Mouse (Mus musculus): Measurements from ENCODE around the gene Isl1. TPM values are rescaled to one million over a fixed set of nuclear protein-coding genes. Genes with fewer than 3 reads are reported as not detected.

Gene Isl1
- polyA plus RNA-seq, 1 experiment, result 9.6 TPM

- 54% methylated on average over 6 of the region's 6 CpGs for WGBS
- no peaks in the 10 kb centered on the region for H3K36me3 ChIP-seq (ENCODE audit: control insufficient read depth, insufficient read depth, low read length)
- H3K27ac ChIP-seq (ENCODE audit: control insufficient read depth, insufficient read depth, low read length), result no peak overlapping the region
- H3K4me1 ChIP-seq (replicated peaks; ENCODE audit: control insufficient read depth, insufficient read depth, low read length), result no peaks in the 10 kb centered on the region
- H3K4me3 ChIP-seq (ENCODE audit: control insufficient read depth, insufficient read depth, low read length), result no peak overlapping the region
- TF ChIP-seq CTCF (IDR thresholded peaks at IDR 0.05; ENCODE audit: borderline replicate concordance, control insufficient read depth, extremely low read depth, insufficient read depth, low read length, poor library complexity) (no peak), POLR2A (IDR thresholded peaks at IDR 0.05; ENCODE audit: control insufficient read depth, extremely low read depth, insufficient read depth, low read length, poor library complexity) (no peak)
- H3K27me3 ChIP-seq (ENCODE audit: control insufficient read depth, insufficient read depth, low read length), result no peaks in the 10 kb centered on the region; the same call in 1 of the 2 replicates
- DNase-seq, result no peak
These were observed 5.7 kb downstream of the Isl1 start for GRCm38 (mm10) chr13:116303766-116304165.

GRCm38 (mm10) chr13:116302861-116303260, 6.6 kb downstream of the Isl1 start:
- H3K4me1 ChIP-seq (replicated peaks; ENCODE audit: control insufficient read depth, insufficient read depth, low read length), result no peaks in the 10 kb centered on the region
- no peaks in the 10 kb centered on the region; the same call in 1 of the 2 replicates for H3K27me3 ChIP-seq (ENCODE audit: control insufficient read depth, insufficient read depth, low read length)
- H3K36me3 ChIP-seq (ENCODE audit: control insufficient read depth, insufficient read depth, low read length), result no peaks in the 10 kb centered on the region
- no peak overlapping the region for H3K4me3 ChIP-seq (ENCODE audit: control insufficient read depth, insufficient read depth, low read length)
- 65% methylated on average over 15 of the region's 15 CpGs for WGBS
- TF ChIP-seq POLR2A (IDR thresholded peaks at IDR 0.05; ENCODE audit: control insufficient read depth, extremely low read depth, insufficient read depth, low read length, poor library complexity), result no peak
- TF ChIP-seq CTCF (IDR thresholded peaks at IDR 0.05; ENCODE audit: borderline replicate concordance, control insufficient read depth, extremely low read depth, insufficient read depth, low read length, poor library complexity), result no peak
- no peak for DNase-seq
- no peak overlapping the region for H3K27ac ChIP-seq (ENCODE audit: control insufficient read depth, insufficient read depth, low read length)

- no peak for DNase-seq
- H3K4me3 ChIP-seq (ENCODE audit: control insufficient read depth, insufficient read depth, low read length), result no peak overlapping the region
- 66% methylated on average over 3 of the region's 3 CpGs for WGBS
- no peak for TF ChIP-seq POLR2A (IDR thresholded peaks at IDR 0.05; ENCODE audit: control insufficient read depth, extremely low read depth, insufficient read depth, low read length, poor library complexity)
- no peak for TF ChIP-seq CTCF (IDR thresholded peaks at IDR 0.05; ENCODE audit: borderline replicate concordance, control insufficient read depth, extremely low read depth, insufficient read depth, low read length, poor library complexity)
- H3K36me3 ChIP-seq (ENCODE audit: control insufficient read depth, insufficient read depth, low read length), result no peaks in the 10 kb centered on the region
- H3K27me3 ChIP-seq (ENCODE audit: control insufficient read depth, insufficient read depth, low read length), result no peaks in the 10 kb centered on the region; the same call in 1 of the 2 replicates
- no peaks in the 10 kb centered on the region for H3K4me1 ChIP-seq (replicated peaks; ENCODE audit: control insufficient read depth, insufficient read depth, low read length)
- H3K27ac ChIP-seq (ENCODE audit: control insufficient read depth, insufficient read depth, low read length), result no peak overlapping the region
These were observed 7.8 kb downstream of the Isl1 start for GRCm38 (mm10) chr13:116301706-116302105.

GRCm38 (mm10) chr13:116299241-116299640, 10.2 kb downstream of the Isl1 start:
- no peaks in the 10 kb centered on the region for H3K4me1 ChIP-seq (replicated peaks; ENCODE audit: control insufficient read depth, insufficient read depth, low read length)
- 51% methylated on average over 7 of the region's 7 CpGs for WGBS
- TF ChIP-seq POLR2A (IDR thresholded peaks at IDR 0.05; ENCODE audit: control insufficient read depth, extremely low read depth, insufficient read depth, low read length, poor library complexity) (no peak), CTCF (IDR thresholded peaks at IDR 0.05; ENCODE audit: borderline replicate concordance, control insufficient read depth, extremely low read depth, insufficient read depth, low read length, poor library complexity) (no peak)
- DNase-seq, result no peak
- H3K4me3 ChIP-seq (ENCODE audit: control insufficient read depth, insufficient read depth, low read length), result no peak overlapping the region
- H3K27ac ChIP-seq (ENCODE audit: control insufficient read depth, insufficient read depth, low read length), result no peak overlapping the region
- H3K36me3 ChIP-seq (ENCODE audit: control insufficient read depth, insufficient read depth, low read length), result no peaks in the 10 kb centered on the region
- H3K27me3 ChIP-seq (ENCODE audit: control insufficient read depth, insufficient read depth, low read length), result no peaks in the 10 kb centered on the region; the same call in 1 of the 2 replicates

- Histone ChIP-seq H3K27ac (ENCODE audit: control insufficient read depth, insufficient read depth, low read length) (no peak overlapping the region), H3K27me3 (ENCODE audit: control insufficient read depth, insufficient read depth, low read length) (no peaks in the 10 kb centered on the region; the same call in 1 of the 2 replicates), H3K36me3 (ENCODE audit: control insufficient read depth, insufficient read depth, low read length) (no peaks in the 10 kb centered on the region), H3K4me3 (ENCODE audit: control insufficient read depth, insufficient read depth, low read length) (no peak overlapping the region), H3K4me1 (replicated peaks; ENCODE audit: control insufficient read depth, insufficient read depth, low read length) (no peaks in the 10 kb centered on the region)
- DNase-seq, result no peak
- 30% methylated on average over 13 of the region's 13 CpGs for WGBS
- TF ChIP-seq CTCF (IDR thresholded peaks at IDR 0.05; ENCODE audit: borderline replicate concordance, control insufficient read depth, extremely low read depth, insufficient read depth, low read length, poor library complexity), result no peak
- no peak for TF ChIP-seq POLR2A (IDR thresholded peaks at IDR 0.05; ENCODE audit: control insufficient read depth, extremely low read depth, insufficient read depth, low read length, poor library complexity)
These were observed 10.8 kb downstream of the Isl1 start for GRCm38 (mm10) chr13:116298641-116299170.

- Histone ChIP-seq H3K36me3 (ENCODE audit: control insufficient read depth, insufficient read depth, low read length) (no peaks in the 10 kb centered on the region), H3K27ac (ENCODE audit: control insufficient read depth, insufficient read depth, low read length) (no peak overlapping the region), H3K4me1 (replicated peaks; ENCODE audit: control insufficient read depth, insufficient read depth, low read length) (no peaks in the 10 kb centered on the region), H3K4me3 (ENCODE audit: control insufficient read depth, insufficient read depth, low read length) (no peak overlapping the region), H3K27me3 (ENCODE audit: control insufficient read depth, insufficient read depth, low read length) (no peaks in the 10 kb centered on the region; the same call in 1 of the 2 replicates)
- WGBS, result 18% methylated on average over 8 of the region's 8 CpGs
- DNase-seq, result no peak
- TF ChIP-seq POLR2A (IDR thresholded peaks at IDR 0.05; ENCODE audit: control insufficient read depth, extremely low read depth, insufficient read depth, low read length, poor library complexity) (no peak), CTCF (IDR thresholded peaks at IDR 0.05; ENCODE audit: borderline replicate concordance, control insufficient read depth, extremely low read depth, insufficient read depth, low read length, poor library complexity) (no peak)
These were observed 11.5 kb downstream of the Isl1 start for GRCm38 (mm10) chr13:116298001-116298400.

Measured in thymus, adult 2 months (tissue).